Mouse (Mus musculus) heart, postnatal 36 days (tissue): ENCODE results near the gene Tmem74b. TPM values are rescaled to one million over a fixed set of nuclear protein-coding genes. Genes with fewer than 3 reads are reported as not detected.

Experiments
- DNase-seq, 2 experiments: peaks; one replicate each; pipeline ENCODE4 v3.0.0; 2021 to 2022
- intact Hi-C: fragments of 180-260 bp; cut with DNase I; formaldehyde crosslinking; loops from one replicate; pipeline ENCODE4 v1.15.1; 2025
- total RNA-seq, 2 experiments: library from RNA; stranded (reverse); gene quantifications; 2 replicates each; pipeline ENCODE4 v1.2.3; 2021

The Tmem74b gene
- total RNA-seq: 1 to 10 TPM; 4.3 to 5.2 TPM

DNA sequence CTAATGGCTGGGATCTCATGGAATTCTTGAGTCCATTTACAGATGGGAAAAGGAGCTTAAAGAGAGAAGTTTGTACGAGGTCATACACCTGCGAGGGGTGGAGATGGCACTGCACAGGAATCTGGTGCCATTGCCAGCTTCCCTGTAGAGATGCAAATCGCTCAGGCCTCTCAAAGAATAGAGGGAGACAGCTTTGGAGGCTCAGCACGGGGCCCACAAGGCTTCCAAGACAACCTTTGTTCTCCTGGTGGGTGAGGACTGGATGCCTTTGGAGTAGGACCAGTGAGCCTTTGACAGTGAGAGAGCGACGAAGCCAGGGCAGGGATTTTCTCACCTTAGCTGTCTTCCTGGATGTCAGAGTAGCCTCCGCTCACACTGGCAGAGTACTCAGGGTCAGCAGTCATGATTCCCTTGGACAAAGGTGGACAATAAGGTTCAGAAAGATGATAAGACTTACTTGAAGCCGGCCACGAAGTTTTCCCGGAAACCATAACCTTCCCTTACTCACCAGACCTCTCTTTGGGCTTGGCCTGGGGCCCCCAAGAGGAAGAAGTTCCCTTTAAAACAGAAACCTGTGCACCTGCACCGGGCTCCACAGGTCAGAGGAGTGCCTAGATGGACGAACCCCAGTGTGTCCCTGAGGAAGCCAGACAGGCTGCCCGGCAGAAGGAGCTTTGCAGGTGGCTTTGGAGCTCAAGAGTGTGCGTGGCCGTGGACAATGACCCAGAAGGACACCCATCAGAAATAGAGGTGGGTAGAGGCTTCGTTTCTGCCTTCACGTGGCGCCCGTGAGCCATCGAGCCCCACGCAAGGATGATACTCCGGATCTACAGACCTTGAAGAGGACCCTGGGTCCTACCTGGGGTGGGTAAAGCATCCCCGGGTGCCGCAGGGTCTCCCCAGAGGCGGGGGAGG is at the start of gene Tmem74b:
Gene Tmem74b, plus strand, starts transcription at position 778 of the 915 bp plus-strand sequence.
- intact Hi-C loops: no loop called here
- no peak for DNase-seq

DNA sequence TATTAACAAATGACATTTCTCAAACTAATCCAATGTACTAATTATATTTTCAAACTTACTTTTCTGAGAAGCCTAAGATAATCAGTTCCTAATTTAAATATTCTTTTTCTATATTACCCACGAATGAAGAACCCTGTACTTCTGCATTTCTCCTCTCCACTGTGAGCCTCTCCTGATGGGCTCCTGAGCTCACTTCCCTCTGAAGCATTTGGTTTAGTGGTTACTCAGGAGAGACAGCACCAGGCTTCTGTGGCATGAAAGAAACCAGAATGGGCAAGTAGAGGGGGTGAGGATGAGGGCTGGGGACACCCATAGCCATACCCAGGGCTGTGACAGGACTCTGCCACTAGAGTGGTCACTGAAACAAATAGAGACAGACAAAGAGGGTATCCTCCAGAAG is 49.8 kb upstream of the Tmem74b start:
- intact Hi-C loops: no loop called here

DNA sequence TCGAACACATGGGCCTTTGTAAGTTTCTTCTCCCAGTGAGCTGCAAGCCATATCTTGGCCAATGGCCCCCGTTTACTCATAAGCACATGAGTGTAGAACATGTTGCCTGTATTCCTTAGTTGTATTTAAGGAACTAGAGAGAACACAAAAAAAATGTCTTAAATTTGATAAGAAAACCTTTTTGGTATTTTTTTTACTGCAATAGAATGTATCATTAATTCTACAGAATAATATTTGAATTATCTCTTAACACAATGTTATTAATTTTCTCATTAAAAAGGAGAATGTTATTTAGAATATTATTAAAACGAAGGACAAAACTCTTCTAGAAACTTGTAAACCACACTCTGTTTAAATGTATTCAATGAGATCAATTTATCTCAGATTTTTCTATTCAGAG is 33.4 kb upstream of the Tmem74b start, which contains the start of gene Rad21l:
Gene Rad21l, minus strand, starts transcription at position 101 of the 400 bp plus-strand sequence.
- intact Hi-C loops: no loop called here
- no peak for DNase-seq

More for the DNA sequence above, 49.8 kb upstream of the Tmem74b start:
- no peak for DNase-seq

DNA sequence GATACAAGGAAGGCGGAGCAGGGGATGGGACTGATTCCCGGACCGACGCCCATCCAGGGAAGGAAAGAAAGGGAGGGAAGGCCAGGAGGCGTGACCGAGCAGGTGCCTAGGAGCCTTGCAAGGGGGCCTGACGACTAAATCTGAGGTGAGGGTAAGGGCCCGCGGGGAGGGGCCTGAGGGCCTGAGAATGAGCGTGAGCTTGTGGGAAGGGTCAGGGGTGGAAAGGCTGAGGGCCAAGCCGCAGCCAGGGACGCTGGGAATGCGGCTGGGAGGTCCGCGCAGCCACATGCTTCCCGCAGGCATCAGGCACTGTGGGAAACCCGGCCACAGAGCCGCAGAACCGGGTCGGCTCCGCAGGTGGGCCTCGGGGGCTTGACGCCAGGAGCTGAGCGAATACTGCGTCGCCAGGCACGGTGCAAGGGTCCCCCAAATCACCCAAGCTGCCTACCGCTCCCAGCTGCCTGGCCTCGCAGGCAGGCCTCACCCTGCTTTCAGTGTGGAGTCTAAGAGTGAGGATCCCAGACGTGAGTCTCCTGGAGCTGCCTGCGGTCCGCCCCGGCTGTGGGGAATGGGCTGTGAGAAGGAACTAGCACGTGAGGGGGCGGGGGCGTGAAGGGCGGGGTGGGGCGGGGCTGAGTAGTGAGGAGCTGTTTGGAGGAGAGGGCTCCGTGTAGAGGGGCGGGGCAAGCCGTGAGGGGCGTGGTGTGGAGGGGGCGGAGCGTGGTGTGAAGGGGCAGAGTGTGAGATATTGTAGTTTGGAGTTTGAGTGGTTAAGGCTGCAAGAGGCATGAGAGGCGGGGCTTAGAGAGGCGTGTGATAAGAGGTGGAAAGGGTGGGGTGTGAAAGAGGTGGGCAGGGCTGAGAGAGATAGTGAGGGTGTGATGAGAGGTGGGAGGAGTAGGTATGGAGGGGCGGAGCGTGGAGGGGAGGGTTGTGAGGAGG is 31.5 kb upstream of the Tmem74b start:
- intact Hi-C loops: no loop called here
- no peak for DNase-seq

DNA sequence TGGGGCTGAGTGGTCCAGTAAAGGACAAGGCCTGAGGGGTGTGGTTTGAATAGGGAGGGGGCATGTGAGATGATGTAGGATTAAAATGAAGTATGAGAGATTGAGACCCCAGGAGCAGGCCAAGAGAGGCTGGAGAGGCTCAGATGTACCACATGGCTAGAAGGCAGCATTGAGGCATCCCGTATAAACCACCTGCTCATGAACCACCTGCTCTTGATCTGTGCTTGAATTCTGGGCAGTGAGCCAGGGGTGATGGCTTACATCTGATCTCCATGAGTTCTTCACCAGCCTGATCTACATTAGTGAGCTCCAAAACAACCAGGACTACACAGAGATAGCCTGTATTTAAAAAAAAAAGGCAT is 30.9 kb upstream of the Tmem74b start:
- DNase-seq: no peak
- intact Hi-C loops: no loop called here

DNA sequence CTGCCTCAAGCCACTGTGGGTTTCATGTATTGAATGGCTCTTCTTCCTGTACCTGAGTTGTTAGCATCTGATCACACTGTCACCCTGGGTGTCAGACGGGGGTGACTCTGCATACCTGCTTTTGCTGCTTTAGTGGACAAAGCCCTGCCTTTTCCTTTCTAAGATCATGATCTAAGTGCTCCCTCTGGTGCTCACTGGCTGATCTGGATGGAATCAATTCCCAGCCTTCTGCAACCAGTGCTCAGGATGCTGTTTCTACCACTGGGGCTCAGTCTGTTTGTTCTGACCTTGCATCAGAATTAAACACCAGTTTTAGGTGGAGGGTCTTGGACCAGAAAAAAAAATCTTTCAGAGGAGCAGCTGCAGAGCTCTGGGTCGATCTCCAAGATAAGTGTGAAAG is 25.6 kb upstream of the Tmem74b start:
- no peak for DNase-seq
- intact Hi-C loops: loop anchor here (5.0 kb wide), 2 partner anchors 94 to 184 kb away; partner anchors contain the start of gene Nsfl1c

DNA sequence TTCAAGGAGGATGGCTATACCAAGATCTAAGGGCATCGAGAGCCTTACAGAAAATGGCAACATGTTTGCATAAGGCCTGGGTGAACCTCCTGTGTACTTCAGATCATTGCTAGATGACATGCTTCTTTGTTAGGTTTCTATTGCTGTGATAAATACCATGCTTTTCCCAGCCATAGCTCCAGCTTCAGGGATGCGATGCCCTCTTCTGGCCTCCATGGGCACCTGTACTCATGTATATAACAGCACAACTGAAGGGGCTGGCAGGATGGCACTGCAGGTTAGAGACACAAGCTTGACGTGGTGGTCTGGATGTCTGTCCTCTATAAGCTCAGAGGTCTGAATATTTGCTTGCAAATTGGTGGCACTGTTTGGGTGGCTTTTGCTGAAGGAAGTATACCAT is 19.5 kb upstream of the Tmem74b start:
- intact Hi-C loops: no loop called here
- DNase-seq: no peak

DNA sequence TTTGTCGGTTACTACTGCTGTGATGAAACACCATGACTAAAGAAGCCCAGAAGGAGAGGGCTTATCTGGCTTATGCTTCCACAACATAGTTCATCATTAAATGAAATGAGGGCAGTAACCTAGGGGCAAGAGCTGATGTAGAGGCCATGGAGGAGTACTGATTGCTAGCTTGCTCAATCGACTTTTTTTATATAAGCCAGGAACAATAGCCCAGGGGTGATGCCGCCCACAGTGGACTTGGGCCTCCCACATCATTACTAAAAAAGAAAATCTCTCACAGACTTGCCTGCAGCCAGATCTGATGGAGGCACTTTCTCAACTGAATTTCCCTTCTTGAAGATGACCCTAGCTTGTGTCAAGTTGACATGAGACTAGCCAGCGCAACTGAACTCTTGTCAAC is 18.8 kb upstream of the Tmem74b start:
- DNase-seq: no peak
- intact Hi-C loops: no loop called here

DNA sequence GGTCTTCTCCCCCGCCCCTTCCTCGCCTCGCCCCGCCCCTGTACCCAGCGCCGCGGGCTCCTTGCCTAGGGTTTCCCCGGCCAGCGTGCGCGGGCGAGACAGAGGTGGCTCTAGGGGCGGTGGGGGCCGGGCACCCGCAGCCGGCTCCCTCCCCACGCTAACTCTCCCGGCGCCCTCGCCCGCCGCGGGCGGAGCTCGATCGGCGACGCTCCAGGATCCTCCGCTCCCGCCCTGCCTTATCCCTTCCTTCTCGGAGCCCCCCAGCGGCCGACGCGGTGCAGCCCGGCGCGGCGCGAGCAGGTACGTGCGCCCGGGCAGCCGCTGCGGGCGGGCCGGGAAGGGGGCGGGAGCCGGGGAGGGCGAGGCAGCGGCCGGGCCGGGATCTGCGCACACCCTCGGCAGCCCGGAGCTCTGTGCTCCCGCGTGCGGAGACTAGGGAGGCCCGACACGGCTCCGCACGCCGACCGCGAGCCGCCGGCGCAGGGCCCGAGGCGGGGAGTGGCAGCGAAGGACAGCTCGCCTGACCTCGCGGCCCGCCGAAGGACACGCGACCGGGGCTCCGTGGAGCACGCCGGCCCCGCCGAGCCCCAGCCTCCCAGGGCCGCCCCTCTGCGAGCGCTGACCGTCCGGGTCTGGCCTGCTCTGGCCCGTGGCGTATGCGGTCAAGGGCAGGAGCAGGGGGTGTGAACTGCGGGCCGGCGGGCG is 490 bp downstream of the Tmem74b start:
- DNase-seq: peak; percentile 32 to 40

DNA sequence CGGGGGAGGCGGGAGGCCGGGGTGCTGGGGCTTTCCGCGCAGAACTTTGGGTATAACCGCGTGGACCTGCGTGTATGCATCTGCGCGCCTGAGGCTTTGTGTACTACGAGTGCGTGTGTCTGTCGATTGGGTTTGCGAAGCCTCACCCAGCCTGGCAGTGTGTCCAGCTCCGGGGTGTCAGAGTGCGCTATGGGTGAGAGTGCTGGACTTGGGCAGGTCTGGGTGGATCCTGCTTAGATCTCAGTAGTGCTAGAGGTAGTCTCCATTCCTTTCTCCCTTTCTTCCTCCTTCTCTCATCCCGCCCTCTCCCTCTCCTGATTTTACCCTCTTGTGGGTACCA is 1.0 kb downstream of the Tmem74b start:
- intact Hi-C loops: no loop called here
- DNase-seq: no peak

More for the DNA sequence above, 490 bp downstream of the Tmem74b start:
- intact Hi-C loops: no loop called here

DNA sequence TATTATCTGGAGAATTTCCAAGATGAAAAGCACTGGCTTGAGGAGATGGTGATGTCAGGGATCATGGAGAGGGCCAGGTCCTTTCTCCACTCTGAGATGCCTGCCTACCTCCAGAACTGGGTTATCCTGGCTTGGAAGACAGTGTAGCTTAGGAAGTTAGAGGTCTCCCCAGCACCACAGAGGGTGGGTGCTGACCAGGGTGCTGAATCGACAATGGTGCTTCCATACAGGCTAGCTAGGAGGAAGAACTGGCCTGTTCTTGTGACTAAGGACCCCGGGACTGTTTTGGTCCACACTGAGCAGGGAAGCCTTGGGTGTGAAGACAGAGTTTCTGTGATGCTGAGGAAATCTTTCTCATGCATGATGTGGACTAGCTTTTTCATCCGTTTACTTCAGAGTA is 10.8 kb downstream of the Tmem74b start:
- DNase-seq: peak in 1 of 2 experiments; percentile 7

DNA sequence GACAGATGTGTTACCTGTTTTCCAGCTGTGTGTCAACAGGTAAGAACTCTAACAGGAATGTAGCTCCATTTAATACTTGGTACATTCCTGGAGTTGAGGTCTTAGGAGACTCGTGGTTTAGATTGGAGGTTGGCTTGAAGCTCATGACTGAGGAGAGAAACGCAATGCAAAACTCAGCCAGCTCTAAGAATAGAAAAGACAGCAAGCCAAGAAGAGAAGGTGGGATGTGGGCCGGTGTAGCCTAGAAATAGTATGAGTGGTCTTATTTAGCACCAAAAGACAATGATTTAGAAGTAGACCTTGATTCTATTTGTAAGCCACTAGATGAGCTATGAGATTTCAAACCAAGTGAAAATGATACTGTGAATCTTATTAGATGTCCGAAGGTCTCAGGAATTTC is 13.7 kb downstream of the Tmem74b start:
- intact Hi-C loops: no loop called here
- DNase-seq: no peak

More for the DNA sequence above, 10.8 kb downstream of the Tmem74b start:
- intact Hi-C loops: no loop called here

DNA sequence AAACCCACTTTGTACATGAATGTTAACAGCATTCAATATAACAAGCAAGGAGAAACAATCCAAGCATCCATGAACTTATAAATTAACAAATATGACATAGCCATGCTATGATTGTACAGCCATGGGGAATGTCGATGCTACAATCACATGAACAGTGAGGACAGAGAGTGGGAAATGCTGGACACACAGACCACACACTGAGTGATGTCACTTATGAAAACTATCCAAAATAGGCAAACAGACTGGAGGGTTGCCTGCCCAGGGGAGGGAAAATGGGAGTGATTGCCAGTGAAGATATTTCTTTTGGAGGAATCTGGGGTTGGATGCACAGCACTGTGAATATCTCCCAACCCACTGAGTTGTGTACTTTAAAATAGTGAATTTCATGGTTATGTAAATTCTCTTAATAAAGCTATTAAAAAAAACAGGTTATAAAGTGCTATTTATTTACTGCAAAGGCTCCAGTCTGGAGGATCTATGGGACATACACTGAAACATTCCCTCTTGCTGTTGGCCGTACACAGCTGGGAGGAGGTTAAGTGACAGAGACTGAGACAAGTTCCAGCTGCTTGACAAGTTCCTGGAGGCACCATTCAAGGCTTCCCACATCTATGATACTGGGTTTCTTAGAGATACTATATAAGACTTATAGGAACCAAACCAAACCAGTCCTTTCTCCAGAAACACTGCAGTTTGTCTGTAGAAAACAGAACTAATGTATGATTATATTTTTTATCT is 14.7 kb downstream of the Tmem74b start:
- DNase-seq: no peak
- intact Hi-C loops: no loop called here

DNA sequence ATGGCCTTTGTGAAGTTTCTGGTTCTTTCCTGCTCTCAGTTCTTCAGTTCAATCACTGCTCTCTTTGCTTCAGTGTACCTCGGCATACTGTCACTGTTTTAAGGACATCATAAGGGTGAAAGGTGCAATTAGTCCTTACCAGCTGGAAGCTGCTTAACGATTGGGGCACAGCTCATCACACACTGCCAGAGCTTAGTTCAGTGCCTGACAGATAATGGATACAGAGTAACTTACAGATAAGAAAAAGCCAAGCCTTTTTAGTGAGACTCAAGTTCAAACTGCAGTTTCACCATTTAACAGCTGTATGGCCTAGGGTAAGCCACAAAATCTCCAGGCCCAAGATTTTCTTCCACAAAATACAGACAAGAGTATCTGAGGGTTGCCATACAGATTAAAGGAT is 22.3 kb downstream of the Tmem74b start:
- no peak for DNase-seq

DNA sequence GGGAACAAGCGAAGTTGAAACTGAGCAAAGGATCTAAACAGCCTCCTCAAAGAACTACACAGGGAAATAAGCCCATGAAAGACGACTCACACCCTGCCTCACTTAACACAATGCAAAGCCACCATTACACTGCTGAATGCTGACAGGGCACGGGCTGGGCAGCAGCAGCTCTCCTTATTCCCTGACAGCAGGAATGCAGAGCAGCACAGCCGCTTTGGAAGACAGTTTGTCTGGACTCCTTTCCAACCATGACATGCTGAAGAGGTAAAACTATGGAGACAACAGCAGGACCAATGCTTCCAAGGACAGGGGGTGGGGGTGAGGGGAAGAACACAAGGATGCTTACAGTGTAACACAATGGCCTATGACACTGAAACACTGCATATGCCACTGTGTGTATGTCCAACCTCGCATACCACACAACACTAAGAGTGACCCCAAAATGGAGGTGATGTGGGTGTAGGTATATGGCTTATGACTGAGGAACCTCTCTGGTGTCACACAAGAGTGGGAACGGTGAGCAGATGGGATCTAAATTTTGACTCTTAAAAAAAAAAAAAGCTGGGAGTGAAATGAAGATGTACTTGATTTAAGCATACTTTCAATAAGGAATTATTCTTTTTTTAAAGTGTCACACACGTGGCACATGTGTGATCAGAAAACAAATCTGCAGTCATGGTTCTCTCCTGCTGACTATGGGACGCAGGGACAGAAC is 31.5 kb downstream of the Tmem74b start:
- intact Hi-C loops: no loop called here
- no peak for DNase-seq

More for the DNA sequence above, 22.3 kb downstream of the Tmem74b start:
- intact Hi-C loops: no loop called here

DNA sequence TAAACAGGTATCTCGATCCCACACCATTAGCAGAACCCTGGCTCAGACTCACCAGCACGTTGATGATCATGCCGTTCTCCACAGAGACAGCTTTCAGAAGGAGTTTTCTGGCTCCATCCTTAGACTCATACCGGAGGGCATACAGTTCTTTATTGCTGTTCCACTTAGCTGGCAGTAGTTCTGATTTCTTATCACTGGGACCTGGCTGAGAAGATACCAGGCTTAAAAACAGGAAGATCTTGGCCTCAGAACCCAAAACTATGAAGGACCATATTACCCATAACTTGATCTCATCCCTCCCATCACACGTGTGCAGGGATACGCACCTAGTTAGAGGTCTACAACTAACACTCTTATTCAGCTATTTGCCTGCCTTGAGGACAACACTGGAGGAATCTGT is 33.6 kb downstream of the Tmem74b start:
- DNase-seq: no peak
- intact Hi-C loops: no loop called here

DNA sequence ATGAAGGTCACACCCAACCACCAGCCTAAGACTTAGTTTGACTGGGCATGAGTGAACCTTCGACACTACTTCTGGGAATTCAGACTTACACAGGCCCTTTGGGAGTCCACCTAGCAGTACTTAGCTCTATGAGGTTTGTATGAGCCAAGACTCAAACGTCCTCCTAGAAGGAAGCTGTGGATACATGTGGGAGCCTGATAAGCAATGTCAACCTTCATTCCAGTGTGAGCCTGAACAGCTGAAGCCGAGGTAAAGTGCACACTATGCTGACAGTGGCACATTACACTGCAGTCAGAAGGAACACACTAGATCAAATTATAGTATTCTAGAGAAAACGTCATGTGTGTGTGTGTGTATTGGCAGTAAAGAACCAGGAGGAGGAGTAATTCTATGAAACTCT is 36.7 kb downstream of the Tmem74b start:
- DNase-seq: no peak
- intact Hi-C loops: no loop called here

DNA sequence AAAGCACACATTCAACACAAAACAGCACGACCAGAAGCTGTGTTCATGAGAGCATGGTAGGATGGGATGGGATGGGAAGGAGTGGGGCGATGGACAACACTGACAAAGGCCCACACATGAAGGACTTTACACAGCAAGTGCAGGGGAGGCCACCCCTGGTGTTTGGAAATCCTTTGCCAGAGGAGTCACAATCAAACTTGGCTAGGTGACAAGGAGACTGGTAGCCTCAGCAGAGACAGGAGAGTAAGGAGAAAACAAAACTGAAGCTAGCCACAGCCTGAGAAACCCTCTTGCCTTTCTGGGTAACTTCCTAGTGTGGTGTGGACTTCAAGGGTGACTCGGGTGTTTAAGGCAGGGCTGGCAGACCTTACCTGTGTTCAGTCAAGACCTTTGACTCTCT is 37.3 kb downstream of the Tmem74b start:
- DNase-seq: no peak
- intact Hi-C loops: no loop called here

DNA sequence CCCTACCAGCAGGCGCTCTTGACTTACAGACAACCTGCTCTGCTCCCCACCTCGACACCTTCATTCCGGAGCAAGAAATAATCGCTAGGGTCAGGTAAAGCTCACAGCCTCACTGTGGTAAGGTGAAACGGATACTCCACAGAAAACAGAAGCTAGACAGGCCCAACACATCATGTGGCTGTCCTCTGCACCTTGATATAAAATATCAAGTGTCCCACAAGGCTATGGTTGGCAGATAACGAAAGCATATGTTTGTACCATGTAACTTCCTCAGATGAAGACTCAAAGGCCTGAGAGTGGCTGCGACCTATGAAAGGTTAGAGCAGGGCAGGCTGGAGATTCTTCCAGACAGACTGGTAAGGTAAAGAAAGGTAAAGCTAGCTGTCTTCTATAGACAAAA is 37.7 kb downstream of the Tmem74b start:
- intact Hi-C loops: no loop called here
- DNase-seq: no peak
